Mouse (Mus musculus) CD4-positive, CD25-positive, alpha-beta regulatory T cell, adult 2 months (primary cell): ENCODE measurements around the gene Cnpy1.

Source experiments
- DNase-seq: peaks from one replicate; pipeline ENCODE4 v3.0.0-alpha.2; 2012; ENCODE audit warnings: low read depth, low spot score

The Cnpy1 gene

DNA sequence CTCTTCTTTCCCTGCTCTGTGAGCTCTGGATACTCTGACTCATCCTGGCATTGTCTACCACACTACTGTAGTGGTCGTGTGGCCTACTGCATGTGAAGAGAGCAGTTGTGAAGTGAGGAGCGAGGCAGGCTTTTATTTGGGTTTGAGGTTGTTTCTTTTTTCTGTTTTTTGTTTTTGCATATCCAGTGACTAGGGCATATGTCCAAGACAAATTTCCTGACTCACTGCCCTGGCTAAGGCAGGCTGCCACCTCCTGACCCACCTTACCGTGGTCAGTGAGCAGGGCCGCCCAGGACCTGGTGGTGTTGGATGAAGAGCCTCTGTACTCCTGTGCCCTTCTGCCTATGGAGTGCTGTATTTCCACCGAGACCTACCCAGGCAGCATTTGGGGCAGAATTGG lies 5.8 kb downstream of the Cnpy1 start:
- DNase-seq = no peak

DNA sequence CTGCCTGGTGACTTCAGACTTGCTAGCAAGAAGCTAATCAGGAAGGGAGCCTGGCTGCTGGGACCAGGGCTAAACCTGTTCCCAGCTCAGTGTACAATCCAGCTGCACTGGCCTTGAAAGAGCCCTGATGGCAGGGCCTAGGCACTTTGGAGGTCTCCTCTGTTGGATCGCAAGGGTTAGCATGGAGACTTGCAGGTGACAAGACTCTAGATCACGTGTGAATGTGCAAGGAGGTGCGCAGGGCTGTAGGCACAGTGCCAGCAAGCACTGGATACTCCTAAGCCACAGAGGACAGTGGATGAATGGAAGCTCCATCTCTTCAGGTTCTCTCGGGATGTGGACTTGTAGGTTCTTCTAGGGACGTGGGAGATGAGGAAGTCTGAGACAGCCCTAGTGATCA lies 6.7 kb downstream of the Cnpy1 start:
- no peak for DNase-seq

DNA sequence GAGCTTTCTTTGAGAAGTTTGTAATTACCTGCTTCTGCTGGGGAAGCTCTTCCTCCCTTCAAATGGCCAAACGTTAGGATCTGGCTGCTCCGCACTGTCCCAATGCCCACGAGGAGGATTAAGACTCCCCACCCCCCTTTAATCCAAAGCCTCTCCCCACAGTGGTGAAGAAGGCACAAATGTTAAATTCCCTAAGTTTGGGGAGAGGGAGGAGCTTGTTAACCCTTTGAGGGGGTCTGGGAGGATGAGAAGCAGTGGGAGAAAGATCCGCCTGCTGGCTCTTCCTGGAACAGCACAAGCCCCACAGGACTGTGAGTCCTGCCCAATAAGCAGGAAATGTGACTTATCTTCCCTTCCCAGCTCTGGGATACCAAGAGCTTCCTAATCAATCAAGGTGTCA lies 7.5 kb downstream of the Cnpy1 start:
- DNase-seq = no peak

DNA sequence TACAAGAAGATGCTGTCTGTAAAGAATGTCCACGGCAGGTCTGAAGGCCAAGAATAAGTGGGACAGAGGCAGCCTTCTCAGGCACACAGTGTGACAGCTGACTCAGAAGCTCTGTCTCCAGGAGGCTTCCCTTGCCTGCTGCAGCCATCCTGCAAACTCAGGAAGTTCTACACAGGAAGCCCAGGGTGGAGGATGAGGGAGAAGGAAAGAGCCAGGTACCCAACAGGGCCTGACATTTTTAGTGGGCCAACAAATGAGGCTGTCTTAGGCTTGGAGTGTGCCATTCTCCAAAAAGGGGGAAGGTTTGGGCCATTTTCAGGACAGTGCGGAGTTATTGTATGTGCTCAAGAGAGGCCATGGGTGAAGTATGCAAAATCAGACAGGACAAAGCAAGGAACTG lies 7.9 kb downstream of the Cnpy1 start:
- no peak for DNase-seq

DNA sequence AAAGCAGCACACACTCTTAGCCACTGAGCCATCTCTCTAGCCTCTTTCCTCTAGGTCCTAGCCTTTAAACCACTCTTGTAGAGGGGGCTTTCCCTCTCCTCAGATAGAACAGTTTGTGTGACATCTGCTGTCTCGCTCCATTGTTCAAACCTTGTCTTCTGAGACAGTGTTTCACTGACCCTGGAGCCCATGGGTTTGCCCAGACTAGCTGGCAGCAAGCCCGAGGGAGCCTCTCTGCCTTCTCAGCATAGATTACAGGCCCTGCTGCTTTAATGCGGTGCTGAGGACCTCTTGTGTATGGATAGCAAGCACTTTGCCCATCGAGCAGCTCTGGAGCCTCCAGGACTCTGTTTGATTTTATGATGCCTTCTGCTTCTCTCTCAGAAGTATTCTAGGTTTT lies 8.6 kb downstream of the Cnpy1 start:
- DNase-seq = no peak

DNA sequence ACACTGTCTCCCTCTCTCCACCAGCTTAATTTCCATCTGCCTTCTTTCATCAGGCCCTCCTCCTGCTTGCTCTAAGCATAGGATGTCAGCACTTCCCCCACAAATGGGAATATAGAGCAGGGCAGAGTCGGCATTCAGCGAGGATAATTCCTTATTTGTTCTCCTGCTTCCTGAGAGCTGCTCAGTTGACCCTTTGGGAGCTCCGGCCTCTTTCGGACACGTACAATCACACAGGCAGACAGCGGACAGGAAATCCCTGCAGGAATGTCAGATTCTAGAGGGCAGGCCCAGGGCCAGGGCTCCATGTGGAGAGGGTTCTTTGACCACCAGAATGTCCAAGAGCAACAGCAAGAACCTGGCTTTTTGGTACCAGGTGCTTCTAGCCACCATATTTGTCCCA lies 9.5 kb downstream of the Cnpy1 start:
- no peak for DNase-seq

DNA sequence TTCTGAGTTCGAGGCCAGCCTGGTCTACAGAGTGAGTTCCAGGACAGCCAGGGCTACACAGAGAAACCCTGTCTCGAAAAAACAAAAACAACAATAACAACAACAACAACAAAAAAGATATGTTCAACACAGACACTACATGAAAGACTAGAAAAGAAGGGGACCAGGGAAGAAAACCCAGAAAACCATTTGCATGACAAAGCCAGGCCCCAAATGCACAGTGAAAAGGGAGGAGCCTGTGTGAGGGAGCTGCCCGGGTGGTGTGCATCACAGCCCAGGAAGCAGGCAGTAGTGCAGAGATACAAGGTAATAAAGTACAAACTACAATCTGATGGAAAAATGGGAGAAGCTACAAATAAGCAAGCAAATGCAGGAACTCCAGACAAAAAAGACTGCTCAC lies 13.5 kb downstream of the Cnpy1 start:
- DNase-seq = no peak

DNA sequence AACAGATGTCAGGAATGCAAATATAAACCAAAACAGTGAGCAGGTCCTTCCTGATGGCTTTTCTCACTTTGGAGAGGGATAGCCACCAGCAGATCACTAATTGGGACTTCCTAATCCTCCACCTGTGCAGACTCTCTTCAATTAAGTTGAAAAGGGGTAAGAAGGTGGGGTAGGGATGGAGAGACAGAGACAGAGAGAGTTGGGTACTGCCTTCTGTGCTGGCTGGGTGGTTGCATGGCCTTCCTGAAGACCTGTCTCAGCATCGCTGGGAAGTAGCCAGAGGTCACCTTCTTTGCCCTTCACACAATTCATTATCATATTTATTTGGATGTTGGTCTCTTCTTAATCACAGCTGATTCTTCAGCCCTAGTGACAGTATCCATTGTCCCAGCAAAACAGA lies 26.0 kb downstream of the Cnpy1 start:
- no peak for DNase-seq

DNA sequence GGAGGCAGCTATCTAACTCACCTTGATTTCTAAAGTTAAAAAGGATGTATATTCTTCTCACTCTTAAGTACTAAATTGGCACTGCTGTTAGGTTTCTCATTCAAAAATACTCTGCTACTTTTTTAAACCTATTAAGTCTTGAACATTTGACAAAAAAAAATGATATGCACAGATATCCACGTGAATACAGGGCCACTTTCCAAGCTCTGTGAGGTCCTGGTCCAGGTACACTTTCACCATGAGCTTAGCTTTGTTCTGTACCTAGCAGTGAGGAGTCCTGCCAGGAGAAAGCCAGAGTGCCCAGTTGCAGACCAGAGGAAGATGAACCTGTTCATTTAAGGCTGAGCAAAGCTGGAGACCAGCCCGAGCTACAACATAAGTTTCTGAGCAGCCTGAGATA lies 32.2 kb downstream of the Cnpy1 start:
- DNase-seq = no peak

DNA sequence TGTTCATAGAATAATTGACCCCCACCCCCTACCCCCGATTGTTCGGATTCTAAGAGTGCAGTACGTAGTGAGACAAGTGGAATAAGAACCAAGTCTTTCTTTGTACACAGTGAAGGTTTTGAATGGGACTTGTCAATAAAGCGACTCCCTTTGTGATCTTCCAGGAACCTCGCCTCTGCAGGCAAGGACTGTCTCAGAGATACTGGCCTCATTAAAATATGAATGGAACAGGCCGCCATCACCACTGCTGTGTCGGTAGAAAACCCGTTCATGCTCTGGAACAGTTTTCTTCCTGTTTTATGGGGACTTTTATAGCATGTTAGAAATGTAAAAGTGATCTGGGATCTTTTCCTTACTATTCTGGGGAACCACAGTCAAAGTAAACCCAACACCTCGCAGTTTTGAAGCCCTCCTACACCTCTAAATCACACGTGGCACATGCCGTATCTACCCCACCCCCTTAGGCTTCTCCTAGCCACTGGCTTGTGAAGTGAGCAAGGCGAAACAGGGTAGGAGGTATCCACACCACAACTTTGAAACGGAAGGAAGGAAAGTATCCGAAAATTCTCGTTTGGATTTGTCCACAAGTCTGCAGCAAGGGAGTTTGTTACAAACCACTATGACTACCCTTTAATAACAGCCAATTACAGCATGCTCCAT lies 33.8 kb downstream of the Cnpy1 start:
- DNase-seq = no peak

DNA sequence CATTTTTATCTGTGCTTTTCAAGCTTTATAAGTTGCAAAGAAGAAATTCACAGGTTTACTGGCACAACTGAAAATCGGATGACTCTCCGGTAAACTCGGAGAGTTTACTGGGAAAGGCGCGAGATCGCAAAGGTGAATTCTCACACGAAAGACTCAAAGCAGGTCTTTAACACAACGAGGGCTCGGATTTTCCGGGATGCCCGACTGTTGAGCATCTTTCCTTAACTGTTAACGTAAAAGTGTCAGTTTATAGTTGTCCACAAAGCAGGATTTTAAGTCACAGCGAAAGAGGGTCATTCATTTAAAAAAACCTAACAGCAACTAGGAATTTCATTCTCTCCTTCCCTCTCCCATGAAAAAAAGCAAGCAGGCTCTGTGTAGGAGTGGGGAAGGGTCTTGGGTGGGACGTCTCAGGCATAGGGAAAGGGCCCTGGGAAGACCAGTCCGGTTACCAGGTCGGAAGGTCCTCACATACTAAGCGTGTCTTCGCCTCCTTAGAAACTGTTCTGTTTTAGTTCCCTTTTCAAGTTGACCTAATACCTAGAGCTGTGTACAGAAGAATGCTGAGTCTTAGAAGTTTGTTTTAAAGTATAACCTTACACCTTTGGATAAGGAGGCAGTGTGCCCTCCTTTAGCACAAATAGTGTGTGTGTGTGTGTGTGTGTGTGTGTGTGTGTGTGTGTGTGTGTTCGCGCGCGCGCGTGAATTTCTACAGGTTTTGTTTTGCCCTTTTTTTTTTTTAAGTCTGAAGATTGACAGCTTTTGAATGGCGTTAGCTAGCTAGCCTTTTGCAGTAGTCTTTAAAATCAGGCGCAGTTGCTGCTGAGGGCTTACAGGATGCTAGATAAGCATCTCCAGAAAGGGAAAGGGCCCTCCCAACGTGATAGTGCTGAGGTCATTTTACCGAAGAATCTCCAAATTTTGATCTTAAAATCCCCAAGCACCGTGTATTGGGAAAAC lies 34.7 kb downstream of the Cnpy1 start:
- no peak for DNase-seq

DNA sequence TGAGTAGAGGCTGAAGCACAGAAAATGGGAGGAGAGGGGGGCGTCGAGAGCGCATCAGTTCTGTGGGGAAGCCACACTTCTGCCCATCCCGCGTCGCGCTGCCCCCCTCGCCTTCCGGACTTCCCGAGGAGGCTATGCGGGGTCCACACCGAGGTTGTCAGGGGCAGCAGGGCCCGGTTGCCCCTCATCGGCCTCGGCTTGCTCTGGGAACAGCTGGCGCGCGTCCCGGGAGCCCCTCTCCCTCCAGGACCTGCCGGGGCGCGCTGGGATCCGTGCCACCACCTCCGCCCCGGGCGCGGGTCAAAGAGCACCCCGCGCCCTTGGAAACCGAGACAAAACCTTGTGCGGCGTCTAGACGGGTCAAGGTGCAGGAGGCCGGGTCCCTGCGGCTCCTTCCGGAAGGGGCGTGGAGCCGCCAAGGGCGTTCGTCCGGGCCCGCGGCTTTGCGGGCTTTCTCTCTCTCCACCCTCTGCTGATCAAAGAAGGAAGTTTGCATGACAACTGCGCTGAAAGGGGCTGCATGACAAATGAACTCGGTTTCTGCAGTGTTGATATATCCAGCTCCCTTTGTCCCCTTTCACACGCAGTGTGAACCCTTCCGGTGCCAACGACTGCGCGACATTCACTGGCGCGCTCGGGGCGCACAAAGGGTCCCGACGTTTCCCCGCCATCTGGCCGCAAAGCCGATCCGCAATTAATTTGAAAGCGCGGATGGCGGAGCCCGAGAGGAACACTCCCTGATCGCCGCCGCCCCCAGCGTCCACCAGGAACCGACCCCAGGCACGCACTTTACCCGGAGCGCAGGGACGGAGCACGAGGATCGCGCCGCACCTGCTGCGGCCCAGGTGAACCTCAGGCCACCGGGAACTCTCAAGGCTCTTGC lies 35.8 kb downstream of the Cnpy1 start:
- no peak for DNase-seq

DNA sequence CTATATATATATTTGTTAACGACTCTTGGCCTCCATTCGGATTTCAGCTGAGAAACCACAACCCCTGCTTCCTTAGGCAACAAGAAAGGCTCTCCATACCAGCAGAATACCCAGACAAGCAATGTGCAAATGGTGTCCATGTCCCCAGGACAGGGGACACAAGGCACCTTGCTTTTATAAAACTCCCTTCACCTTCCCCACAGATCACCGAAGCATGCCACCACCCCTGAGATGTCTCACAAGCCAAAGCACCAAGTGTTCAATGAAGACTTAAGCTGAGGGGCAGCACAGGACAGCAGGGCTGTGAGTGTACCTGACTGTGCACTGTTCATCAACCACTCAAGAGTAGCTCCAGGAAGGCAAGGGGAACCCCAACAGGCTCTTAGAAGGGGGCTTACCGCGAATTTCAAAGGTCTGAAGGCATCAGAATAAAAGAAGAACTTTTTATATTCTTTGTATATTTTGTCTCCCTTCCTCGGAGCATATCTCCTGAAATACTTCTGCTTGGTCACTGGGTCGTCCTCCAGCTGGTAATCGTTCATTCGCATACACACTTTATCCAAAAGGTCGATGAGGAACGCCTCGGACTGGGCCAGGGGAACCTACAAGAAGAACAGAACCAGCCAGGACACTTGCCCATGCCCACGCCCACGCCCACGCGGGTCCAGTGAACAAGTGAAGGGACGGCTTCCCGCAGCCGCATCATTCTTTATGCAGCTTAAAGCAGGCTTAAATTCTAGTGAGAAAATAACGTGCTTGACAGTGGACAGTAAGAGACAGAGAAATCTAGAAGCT lies 36.7 kb downstream of the Cnpy1 start:
- no peak for DNase-seq

DNA sequence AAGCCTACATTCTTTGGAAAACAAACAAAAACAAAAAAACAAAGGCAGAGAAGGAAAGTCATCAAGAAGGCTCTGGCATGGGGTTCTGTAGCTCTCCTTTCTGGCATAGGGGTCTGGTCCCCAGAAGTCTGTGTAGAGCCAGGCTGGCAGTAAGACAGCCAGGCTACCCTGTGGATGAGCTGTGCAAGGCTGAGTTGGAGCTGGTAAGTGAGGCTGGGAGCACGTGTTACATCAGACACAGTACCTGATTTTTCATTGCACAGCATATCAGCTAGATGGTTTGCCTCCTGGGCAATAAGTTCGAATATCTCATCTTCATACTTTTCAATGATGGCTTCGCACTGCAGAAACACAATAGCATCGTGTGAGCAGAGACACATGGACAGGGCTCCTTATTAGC lies 38.6 kb downstream of the Cnpy1 start:
- no peak for DNase-seq

DNA sequence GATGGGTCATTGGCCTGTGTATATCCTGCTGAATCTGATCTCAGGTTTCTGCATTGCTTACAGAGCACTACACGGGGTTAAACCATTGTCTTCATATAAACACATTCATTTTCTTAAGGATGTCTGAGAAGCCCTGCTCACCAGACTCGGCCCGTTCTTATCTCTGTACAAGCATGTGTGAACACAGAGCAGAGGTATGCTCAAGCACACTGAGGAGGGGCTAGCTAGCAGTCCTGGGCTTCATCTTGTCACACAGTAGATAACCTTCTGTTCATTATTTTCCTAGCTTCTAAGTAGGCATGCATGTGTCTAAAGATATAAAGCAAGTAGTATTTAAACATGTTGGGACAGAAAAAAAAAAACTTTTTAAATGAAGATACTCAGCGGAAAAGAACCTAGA lies 39.2 kb downstream of the Cnpy1 start:
- no peak for DNase-seq

DNA sequence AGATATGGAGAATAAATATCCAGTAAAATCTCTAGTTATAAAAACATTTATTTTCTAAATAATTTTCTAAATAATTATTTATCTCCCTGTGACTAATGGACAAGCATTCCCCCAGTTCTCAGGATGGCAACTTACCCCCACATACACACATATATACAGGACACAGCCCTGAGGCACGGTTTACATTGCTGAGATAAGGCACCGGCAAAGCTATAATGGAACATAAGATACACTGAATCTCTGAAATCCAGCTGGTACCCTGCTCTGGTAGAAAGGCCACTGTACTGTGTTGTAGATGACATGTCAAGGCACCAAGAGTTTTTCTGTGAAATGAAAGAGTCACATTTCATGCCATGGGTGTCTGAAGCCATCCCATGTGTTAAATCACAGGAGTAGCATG lies 40.9 kb downstream of the Cnpy1 start:
- DNase-seq = no peak

DNA sequence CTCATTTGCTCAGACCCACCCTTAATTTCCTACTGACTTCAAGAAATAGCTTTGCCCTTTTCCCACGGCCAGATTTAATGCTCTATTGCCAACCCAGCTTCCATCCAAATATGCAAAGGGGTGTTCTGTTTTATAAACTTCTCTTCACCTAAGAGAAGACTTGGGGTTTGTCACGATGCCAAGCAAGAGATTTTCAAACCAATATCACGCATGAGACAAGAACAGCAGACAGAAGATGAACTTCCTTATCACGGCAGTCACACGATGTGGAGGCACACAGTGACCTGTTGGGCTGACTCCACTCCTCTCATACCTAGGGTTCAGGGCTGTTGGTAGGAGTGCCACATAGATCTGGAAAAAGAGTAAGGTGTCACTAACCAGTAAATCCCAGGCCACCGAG lies 42.5 kb downstream of the Cnpy1 start:
- DNase-seq = no peak

DNA sequence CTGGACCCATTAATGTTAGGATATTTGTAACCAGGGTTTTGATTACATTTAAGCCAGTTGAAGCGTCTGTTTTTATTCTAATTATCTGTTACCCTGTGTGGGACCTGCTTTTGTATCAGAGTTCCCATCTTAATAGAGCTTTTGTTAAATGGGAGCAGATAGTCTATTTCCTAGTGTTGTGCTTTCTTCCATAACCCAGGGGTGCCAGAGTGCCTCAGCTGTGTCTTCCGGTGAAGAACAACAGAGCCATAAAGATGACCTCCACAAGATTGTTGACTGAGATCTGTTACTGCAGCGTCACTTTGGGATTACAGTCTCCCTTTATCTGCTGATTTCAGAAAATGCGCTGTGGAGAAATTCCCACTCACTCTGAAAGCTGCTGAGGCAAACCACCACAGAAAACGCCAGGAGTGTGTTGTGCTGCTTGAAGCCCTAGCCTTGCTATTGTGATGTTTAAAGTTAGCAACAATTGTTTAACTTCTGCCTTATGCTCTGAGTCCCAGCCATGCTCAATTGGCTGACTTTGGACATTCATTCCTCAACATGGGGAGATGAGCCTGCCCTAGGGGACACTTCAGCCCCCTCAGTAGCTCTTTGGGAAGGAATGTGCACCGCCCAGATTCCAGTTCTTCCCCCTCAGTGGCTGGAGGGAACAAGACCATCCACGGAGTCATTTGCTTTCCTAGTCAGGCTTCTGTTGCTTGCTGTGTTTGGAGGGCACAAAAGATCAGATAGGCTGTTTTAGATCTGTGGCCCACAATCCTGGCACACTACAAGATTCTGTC lies 46.3 kb downstream of the Cnpy1 start:
- no peak for DNase-seq

DNA sequence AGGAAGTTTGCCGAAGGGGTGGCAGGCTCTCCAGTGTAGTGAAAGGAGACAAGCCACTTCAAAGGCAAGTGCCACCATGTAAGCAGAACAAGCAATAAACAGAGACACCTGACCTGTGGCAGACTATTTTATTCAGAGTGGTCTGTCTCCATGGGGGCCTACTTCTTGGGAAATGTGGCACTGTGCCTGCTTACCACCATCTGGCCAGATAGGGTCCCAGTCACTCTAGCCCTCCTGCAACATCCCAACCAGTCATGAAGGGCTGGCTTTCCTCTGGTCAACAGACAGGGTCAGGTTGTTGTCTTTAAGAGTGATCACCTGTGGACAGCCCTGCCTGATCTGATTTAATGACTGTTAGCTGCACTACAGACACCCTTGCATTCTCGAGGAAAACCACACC lies 50.1 kb downstream of the Cnpy1 start:
- no peak for DNase-seq

DNA sequence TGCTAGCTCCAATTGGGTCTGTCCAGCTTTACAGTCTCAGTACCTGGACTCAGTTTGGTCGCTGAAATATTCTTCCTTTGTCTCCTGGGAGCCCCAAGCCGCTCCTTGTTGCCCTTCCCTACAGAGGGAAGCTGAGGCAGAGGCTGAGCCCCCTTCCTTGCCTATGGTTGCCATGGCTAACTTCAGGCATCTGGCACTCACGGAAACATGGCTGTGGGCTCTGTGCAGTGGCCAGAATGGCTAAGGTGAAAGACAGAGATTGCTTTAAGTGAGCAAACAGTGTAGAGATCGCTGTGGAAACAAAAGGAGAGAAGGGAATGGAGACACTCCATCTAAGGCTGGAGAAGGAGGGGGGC lies 53.5 kb downstream of the Cnpy1 start:
- DNase-seq = no peak
